8 mouse cellular contexts compared by ENCODE assay signal in the genomic region with DNA sequence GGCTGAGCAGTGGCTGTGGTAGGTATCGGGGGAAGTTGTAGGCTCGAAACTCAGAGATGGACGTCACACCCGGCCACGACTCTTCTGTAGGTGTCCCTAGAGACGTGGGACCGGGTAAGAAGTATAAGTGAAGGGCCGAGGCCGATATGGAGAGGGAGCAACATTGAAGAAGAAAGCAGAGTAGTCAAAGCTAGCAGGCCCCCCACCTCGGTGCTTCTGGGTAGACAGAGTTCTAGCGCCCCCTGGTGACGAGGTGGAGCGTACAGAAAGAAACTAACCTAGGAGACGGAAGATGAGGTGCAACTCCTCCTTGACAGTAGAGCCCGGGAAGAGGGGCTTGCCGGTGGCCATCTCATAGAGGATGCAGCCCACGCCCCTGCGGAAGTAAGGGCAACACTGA. TPM values are rescaled to one million over a fixed set of nuclear protein-coding genes. Genes with fewer than 3 reads are reported as not detected.
DNase-seq lines count a peak whose midpoint lies in the region; ATAC-seq and TF ChIP-seq lines count a peak whose summit lies in the region.

No protein-coding gene starts in this region.

- H3K9ac ChIP-seq in heart, embryonic 11.5 days (ENCODE audit: low read depth, low read length), result no peak overlapping the region
- H3K9ac ChIP-seq in neural tube, embryonic 11.5 days (ENCODE audit: low read length), result no peak overlapping the region

- DNase-seq in kidney, adult 2 months, result peak; percentile 57
- DNase-seq in kidney, adult 11 months, result no peak
- peak; percentile 41 for DNase-seq in adrenal gland, adult 8-10 months
- DNase-seq in embryo, embryonic 10.5 days (ENCODE audit: low spot score), result peak; percentile 77
- peak; percentile 83 for DNase-seq in left cerebral cortex, postnatal 4 days
- DNase-seq in neural tube, embryonic 11.5 days (ENCODE audit: low spot score), result peak; percentile 73
- DNase-seq in thymus, adult 2 months, result peak; percentile 83

- WGBS in kidney, adult 2 months, result 51% methylated on average over 18 of the region's 18 CpGs
- WGBS in heart, embryonic 11.5 days (ENCODE audit: insufficient replicate concordance), result 23% methylated on average over 18 of the region's 18 CpGs
- WGBS in neural tube, embryonic 11.5 days, result 30% methylated on average over 18 of the region's 18 CpGs
- WGBS in thymus, adult 2 months, result 40% methylated on average over 18 of the region's 18 CpGs

- intact Hi-C loops in left cerebral cortex, postnatal 4 days (cut with DNase I), result no loop called here

- H3K4me3 ChIP-seq in kidney, adult 2 months (ENCODE audit: insufficient read depth, low read depth, low read length), result no peak overlapping the region
- H3K4me3 ChIP-seq in heart, embryonic 11.5 days (ENCODE audit: low read depth, low read length), result no peak overlapping the region
- no peak overlapping the region for H3K4me3 ChIP-seq in neural tube, embryonic 11.5 days (ENCODE audit: low read depth, low read length)
- H3K4me3 ChIP-seq in thymus, adult 2 months (ENCODE audit: control insufficient read depth, insufficient read depth, low read length), result no peak overlapping the region

- no peaks in the 10 kb centered on the region for H3K36me3 ChIP-seq in kidney, adult 2 months (ENCODE audit: control insufficient read depth, insufficient read depth, low read length)
- H3K36me3 ChIP-seq in heart, embryonic 11.5 days (ENCODE audit: control insufficient read depth, insufficient read depth, low read length), result no peaks in the 10 kb centered on the region
- no peaks in the 10 kb centered on the region for H3K36me3 ChIP-seq in neural tube, embryonic 11.5 days (ENCODE audit: control insufficient read depth, insufficient read depth, low read length)
- H3K36me3 ChIP-seq in thymus, adult 2 months (ENCODE audit: control insufficient read depth, insufficient read depth, low read length), result no peaks in the 10 kb centered on the region

- ATAC-seq in heart, embryonic 11.5 days (replicated peaks; ENCODE audit: insufficient number of reproducible peaks, low FRiP score, low TSS enrichment), result no peak
- no peak for ATAC-seq in neural tube, embryonic 11.5 days (ENCODE audit: insufficient read depth, low FRiP score, low TSS enrichment)

- H3K4me2 ChIP-seq in heart, embryonic 11.5 days, result peak overlapping the region; percentile 27; the same call in 1 of the 2 replicates
- no peak overlapping the region for H3K4me2 ChIP-seq in neural tube, embryonic 11.5 days (ENCODE audit: low read depth)

- no peaks in the 10 kb centered on the region for H3K9me3 ChIP-seq in heart, embryonic 11.5 days (replicated peaks; ENCODE audit: control insufficient read depth, low read length)
- no peaks in the 10 kb centered on the region for H3K9me3 ChIP-seq in neural tube, embryonic 11.5 days (ENCODE audit: control insufficient read depth, low read length)

- no peaks in the 10 kb centered on the region for H3K27me3 ChIP-seq in kidney, adult 2 months (replicated peaks; ENCODE audit: control insufficient read depth, insufficient read depth, low read length)
- no peaks in the 10 kb centered on the region for H3K27me3 ChIP-seq in heart, embryonic 11.5 days (ENCODE audit: control insufficient read depth, insufficient read depth, low read length)
- H3K27me3 ChIP-seq in neural tube, embryonic 11.5 days (ENCODE audit: control insufficient read depth, insufficient read depth, low read length), result no peaks in the 10 kb centered on the region
- no peaks in the 10 kb centered on the region for H3K27me3 ChIP-seq in thymus, adult 2 months (ENCODE audit: control insufficient read depth, insufficient read depth, low read length)

- H3K4me1 ChIP-seq in kidney, adult 2 months (ENCODE audit: control insufficient read depth, insufficient read depth, low read length), result no peaks in the 10 kb centered on the region
- H3K4me1 ChIP-seq in heart, embryonic 11.5 days (ENCODE audit: control insufficient read depth, insufficient read depth, low read length), result peaks cover 2% of the 10 kb centered on the region; the same call in 1 of the 2 replicates
- H3K4me1 ChIP-seq in neural tube, embryonic 11.5 days (ENCODE audit: control insufficient read depth, insufficient read depth, low read length), result no peaks in the 10 kb centered on the region
- no peaks in the 10 kb centered on the region for H3K4me1 ChIP-seq in thymus, adult 2 months (replicated peaks; ENCODE audit: control insufficient read depth, insufficient read depth, low read length)

- TF ChIP-seq POLR2A in kidney, adult 2 months (IDR thresholded peaks at IDR 0.05; ENCODE audit: low read depth, low read length), result no peak
- TF ChIP-seq POLR2A in thymus, adult 2 months (IDR thresholded peaks at IDR 0.05; ENCODE audit: control insufficient read depth, extremely low read depth, insufficient read depth, low read length, poor library complexity), result no peak

- no peak overlapping the region for H3K27ac ChIP-seq in kidney, adult 2 months (ENCODE audit: insufficient read depth, low read depth, low read length)
- H3K27ac ChIP-seq in heart, embryonic 11.5 days (ENCODE audit: low read depth, low read length), result no peak overlapping the region
- no peak overlapping the region for H3K27ac ChIP-seq in neural tube, embryonic 11.5 days (ENCODE audit: low read depth, low read length)
- no peak overlapping the region for H3K27ac ChIP-seq in thymus, adult 2 months (ENCODE audit: control insufficient read depth, insufficient read depth, low read length)

- TF ChIP-seq CTCF in kidney, adult 2 months (conservative IDR thresholded peaks at IDR 0.05; ENCODE audit: insufficient read depth, insufficient read length, low read depth, low read length), result peak; percentile 67
- TF ChIP-seq CTCF in thymus, adult 2 months (IDR thresholded peaks at IDR 0.05; ENCODE audit: borderline replicate concordance, control insufficient read depth, extremely low read depth, insufficient read depth, low read length, poor library complexity), result peak; percentile 81; the same call in 1 of the 2 replicates

RNA-seq across cellular contexts. Expression of a gene that starts 22.9 kb away (rescaled TPM):
- 69.3 and 73.8 TPM in 2 replicates for polyA plus RNA-seq in kidney, adult 2 months (2012; rRNA removed)
- total RNA-seq in adrenal gland, adult 8-10 months (2022), result 10 to 100 TPM; 18.0 to 43.3 (median 25.4) TPM
- 4.2 and 4.4 TPM in 2 replicates for polyA plus RNA-seq in heart, embryonic 11.5 days (2014; fragmentation: Nextera tagmentation; extraction: Ambion mirVana)
- total RNA-seq in left cerebral cortex, postnatal 4 days (2021), result 10 to 100 TPM in 1 of 2 experiments, 1 to 10 TPM in 1; 9.3 to 11.5 TPM
- polyA plus RNA-seq in neural tube, embryonic 11.5 days (2014; fragmentation: Nextera tagmentation; extraction: Ambion mirVana), result 1.9 TPM in 2 replicates
- 7.6 and 8.6 TPM in 2 replicates for polyA plus RNA-seq in thymus, adult 2 months (2012; rRNA removed)

RNA-seq across cellular contexts. Expression of a gene that starts 48.7 kb away (rescaled TPM):
- 64.1 and 84.5 TPM in 2 replicates for polyA plus RNA-seq in kidney, adult 2 months (2012; rRNA removed)
- 10 to 100 TPM; 29.5 to 40.9 (median 32.2) TPM for total RNA-seq in adrenal gland, adult 8-10 months (2022)
- 8.1 and 11.1 TPM in 2 replicates for polyA plus RNA-seq in heart, embryonic 11.5 days (2014; fragmentation: Nextera tagmentation; extraction: Ambion mirVana)
- total RNA-seq in left cerebral cortex, postnatal 4 days (2021), result 10 to 100 TPM; 14.6 to 20.9 TPM
- polyA plus RNA-seq in neural tube, embryonic 11.5 days (2014; fragmentation: Nextera tagmentation; extraction: Ambion mirVana), result 10.7 and 12.6 TPM in 2 replicates
- 5.6 and 5.8 TPM in 2 replicates for polyA plus RNA-seq in thymus, adult 2 months (2012; rRNA removed)
